Mouse (Mus musculus) erythroblast, embryonic 14.5 days (primary cell): ENCODE data around the gene Ncam1.

Source experiments
- GATA1 ChIP-seq: IDR thresholded peaks from 2 replicates; pipeline ENCODE4 v1.6.1; 2012; ENCODE audit warnings: low read length, inconsistent platforms, mixed read lengths
- TAL1 ChIP-seq: IDR thresholded peaks from 3 replicates; pipeline ENCODE4 v1.6.1; 2012; ENCODE audit warnings: low read length, inconsistent platforms, mixed read lengths

DNA sequence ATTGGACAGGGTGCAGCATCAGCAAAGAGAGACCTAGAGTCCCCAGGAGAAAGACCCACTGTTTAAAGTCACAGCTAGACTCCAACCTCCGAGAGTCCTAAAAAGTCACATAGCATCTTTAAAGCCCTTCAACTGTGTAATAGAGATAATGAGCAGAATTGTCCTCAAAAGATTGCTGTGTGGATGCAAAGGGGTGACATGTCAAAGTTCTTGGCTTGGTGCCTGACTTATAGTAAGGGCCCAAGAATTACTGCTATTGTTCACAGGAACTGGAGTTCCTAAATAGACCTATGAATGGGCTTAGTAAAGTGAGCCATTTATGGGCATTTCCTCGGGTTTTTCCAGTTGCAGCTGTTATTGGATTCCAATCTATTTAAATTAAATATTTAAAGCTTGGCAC lies 54.4 kb downstream of the Ncam1 start:
- TF ChIP-seq GATA1, result no peak
- no peak for TF ChIP-seq TAL1
